Mouse (Mus musculus) testis, adult 2 months (tissue): ENCODE measurements at regions not wholly inside any gene's neighbourhood (a gene's known extent, or its start where the extent isn't known, plus 50 kb on each side); places are given as distances from the start of the nearest gene placed in this dataset.

Source experiments
- H3K27ac ChIP-seq: fragments of 200-500 bp; 2 replicates; pipeline ENCODE4 v1.5.1; 2012; ENCODE audit warnings: low read depth, low read length; ENCODE audit not compliant: control insufficient read depth, insufficient read depth
- H3K27me3 ChIP-seq: fragments of 200-500 bp; 2 replicates; pipeline ENCODE4 v1.6.1; 2012; ENCODE audit warnings: mild to moderate bottlenecking, low read length, moderate library complexity; ENCODE audit not compliant: control insufficient read depth, insufficient read depth
- H3K36me3 ChIP-seq: fragments of 200-500 bp; 2 replicates; pipeline ENCODE4 v1.6.1; 2012; ENCODE audit warnings: mild to moderate bottlenecking, low read length; ENCODE audit not compliant: control insufficient read depth, insufficient read depth
- H3K4me1 ChIP-seq: fragments of 200-500 bp; 2 replicates; pipeline ENCODE4 v1.6.1; 2012; ENCODE audit warnings: low read length; ENCODE audit not compliant: control insufficient read depth, insufficient read depth
- H3K4me3 ChIP-seq: fragments of 200-500 bp; 2 replicates; pipeline ENCODE4 v1.5.1; 2012; ENCODE audit warnings: low read depth, mild to moderate bottlenecking, low read length, moderate library complexity, mixed read lengths; ENCODE audit not compliant: control insufficient read depth
- CTCF ChIP-seq: fragments of 200-500 bp; IDR thresholded peaks from 2 replicates; pipeline ENCODE4 v1.5.1; 2012; ENCODE audit warnings: low read depth, mild to moderate bottlenecking, inconsistent platforms, low read length, moderate library complexity; ENCODE audit not compliant: control insufficient read depth, insufficient read depth, insufficient replicate concordance
- POLR2A ChIP-seq: fragments of 200-500 bp; IDR thresholded peaks from 2 replicates; pipeline ENCODE4 v1.6.1; 2012; ENCODE audit warnings: low read depth, mild to moderate bottlenecking, inconsistent platforms, low read length, moderate library complexity; ENCODE audit not compliant: control insufficient read depth

- Histone ChIP-seq H3K27ac (no peak overlapping the region), H3K27me3 (no peaks in the 10 kb centered on the region), H3K4me3 (no peak overlapping the region), H3K36me3 (no peaks in the 10 kb centered on the region), H3K4me1 (no peaks in the 10 kb centered on the region)
- no peak for TF ChIP-seq POLR2A
- no peak for TF ChIP-seq CTCF
Measured at GRCm38 (mm10) chr15:74453810-74454209, 182.3 kb downstream of the Mroh4 start.

GRCm38 (mm10) chr15:74452426-74452825, 183.7 kb downstream of the Mroh4 start:
- H3K27me3 ChIP-seq: no peaks in the 10 kb centered on the region

GRCm38 (mm10) chr15:74441889-74442288, 194.3 kb downstream of the Mroh4 start:
- H3K27me3 ChIP-seq: no peaks in the 10 kb centered on the region
- H3K36me3 ChIP-seq: no peaks in the 10 kb centered on the region
- no peak overlapping the region for H3K27ac ChIP-seq
- no peaks in the 10 kb centered on the region for H3K4me1 ChIP-seq
- TF ChIP-seq CTCF: no peak
- TF ChIP-seq POLR2A: no peak
- no peak overlapping the region for H3K4me3 ChIP-seq

More at GRCm38 (mm10) chr15:74452426-74452825, 183.7 kb downstream of the Mroh4 start:
- Histone ChIP-seq H3K27ac (no peak overlapping the region), H3K4me3 (no peak overlapping the region), H3K4me1 (no peaks in the 10 kb centered on the region), H3K36me3 (no peaks in the 10 kb centered on the region)
- TF ChIP-seq POLR2A (no peak), CTCF (no peak)

- H3K27me3 ChIP-seq: no peaks in the 10 kb centered on the region
- no peaks in the 10 kb centered on the region for H3K4me1 ChIP-seq
- no peaks in the 10 kb centered on the region for H3K36me3 ChIP-seq
- no peak overlapping the region for H3K4me3 ChIP-seq
- no peak for TF ChIP-seq CTCF
- TF ChIP-seq POLR2A: no peak
- no peak overlapping the region for H3K27ac ChIP-seq
Measured at GRCm38 (mm10) chr15:74426989-74427388, 209.2 kb downstream of the Mroh4 start.

DNA sequence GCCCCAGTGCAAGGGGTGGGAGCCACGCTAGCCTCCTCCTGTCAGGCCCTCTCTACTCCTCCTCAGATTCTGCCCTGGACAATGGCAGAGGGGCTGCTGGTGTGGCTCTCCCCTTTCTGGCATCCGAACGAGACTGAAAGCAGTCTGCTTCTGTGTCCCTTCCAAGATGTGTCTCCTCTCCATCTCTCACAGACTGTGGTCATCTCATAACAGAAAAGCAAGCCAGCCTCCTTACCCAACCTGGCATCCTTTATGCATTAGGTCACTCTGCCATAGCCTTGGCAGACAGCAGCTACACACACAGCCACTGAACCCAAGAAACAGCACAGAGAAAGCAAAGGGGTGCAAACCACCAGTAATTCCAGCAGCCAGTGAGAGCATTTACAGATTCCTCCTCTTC, 213.2 kb downstream of the Mroh4 start:
- H3K36me3 ChIP-seq: no peaks in the 10 kb centered on the region
- TF ChIP-seq CTCF: no peak
- no peak overlapping the region for H3K4me3 ChIP-seq
- no peaks in the 10 kb centered on the region for H3K4me1 ChIP-seq
- no peaks in the 10 kb centered on the region for H3K27me3 ChIP-seq
- H3K27ac ChIP-seq: no peak overlapping the region

DNA sequence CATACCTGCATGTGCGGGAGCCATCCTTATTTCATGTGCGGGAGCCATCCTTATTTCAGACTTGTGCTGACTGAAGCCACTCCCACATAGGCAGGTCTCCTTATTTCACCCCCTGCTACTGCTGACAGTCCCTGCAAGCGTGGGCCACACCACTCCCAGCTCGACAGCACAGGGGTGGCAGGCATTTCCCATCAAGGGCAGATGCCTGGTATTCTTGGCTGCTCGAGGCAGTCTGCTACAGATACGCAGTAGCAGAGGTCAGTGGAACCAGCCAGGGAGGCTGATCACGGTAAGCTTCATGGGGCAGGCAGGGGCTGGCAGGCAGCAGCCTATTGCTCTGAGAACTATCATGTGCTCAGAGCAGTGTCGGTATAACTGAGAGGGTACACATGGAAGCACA, 215.6 kb downstream of the Mroh4 start:
- H3K36me3 ChIP-seq: no peaks in the 10 kb centered on the region
- no peaks in the 10 kb centered on the region for H3K4me1 ChIP-seq
- H3K27me3 ChIP-seq: no peaks in the 10 kb centered on the region
- H3K27ac ChIP-seq: no peak overlapping the region
- TF ChIP-seq POLR2A (no peak), CTCF (no peak)
- H3K4me3 ChIP-seq: no peak overlapping the region

DNA sequence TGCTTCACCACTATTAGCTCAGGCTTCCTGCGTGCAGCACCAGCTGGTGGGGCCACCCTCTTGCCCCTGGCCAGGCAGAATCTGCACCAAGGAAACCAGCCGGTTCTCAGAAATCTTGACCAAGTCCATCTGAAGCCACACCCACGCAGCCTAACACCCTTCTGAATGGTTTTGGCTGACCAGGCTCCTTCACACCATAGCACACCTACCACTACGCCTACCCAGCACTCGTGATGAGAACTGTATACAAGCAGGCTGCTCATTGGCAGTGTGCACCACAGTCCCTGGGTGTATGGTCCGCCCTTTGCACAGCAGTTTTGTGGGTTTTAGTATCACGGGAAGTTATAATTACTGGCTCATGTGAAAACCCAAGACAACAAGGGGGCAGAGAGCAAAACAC, 217.5 kb downstream of the Mroh4 start:
- Histone ChIP-seq H3K27me3 (no peaks in the 10 kb centered on the region), H3K36me3 (no peaks in the 10 kb centered on the region), H3K4me1 (no peaks in the 10 kb centered on the region), H3K27ac (no peak overlapping the region), H3K4me3 (no peak overlapping the region)
- no peak for TF ChIP-seq CTCF
- TF ChIP-seq POLR2A: no peak

- Histone ChIP-seq H3K36me3 (no peaks in the 10 kb centered on the region), H3K27ac (no peak overlapping the region), H3K27me3 (no peaks in the 10 kb centered on the region), H3K4me1 (no peaks in the 10 kb centered on the region), H3K4me3 (no peak overlapping the region)
- TF ChIP-seq POLR2A (no peak), CTCF (no peak)
Measured at GRCm38 (mm10) chr15:74413217-74413616, 222.9 kb downstream of the Mroh4 start.
